Mouse (Mus musculus) embryonic facial prominence, embryonic 14.5 days (tissue): ENCODE results near the gene Elovl5. TPM values are rescaled to one million over a fixed set of nuclear protein-coding genes. Genes with fewer than 3 reads are reported as not detected.

Source experiments
- ATAC-seq: fragments of 200-750 bp; cut with Nextera tagmentation; 2 replicates; pipeline ENCODE4 v1.8.0; 2017; ENCODE audit warnings: low read depth, moderate number of reproducible peaks, moderate TSS enrichment
- DNase-seq: peaks from one replicate; pipeline ENCODE4 v3.0.0-alpha.2; 2015; ENCODE audit warnings: low spot score
- H3K27ac ChIP-seq: fragments of 300-500 bp; sonication (generic); replicated peaks from 2 replicates; pipeline ENCODE4 v1.5.1; 2014; ENCODE audit warnings: low read depth, mild to moderate bottlenecking, low read length, moderate library complexity
- H3K27me3 ChIP-seq: fragments of 300-500 bp; sonication (generic); replicated peaks from 2 replicates; pipeline ENCODE4 v1.6.1; 2014; ENCODE audit warnings: low read length; ENCODE audit not compliant: control insufficient read depth, insufficient read depth
- H3K36me3 ChIP-seq: fragments of 300-500 bp; sonication (generic); 2 replicates; pipeline ENCODE4 v1.6.1; 2014; ENCODE audit warnings: low read length, mixed read lengths; ENCODE audit not compliant: control insufficient read depth, insufficient read depth
- H3K4me1 ChIP-seq: fragments of 300-500 bp; sonication (generic); 2 replicates; pipeline ENCODE4 v1.6.1; 2014; ENCODE audit warnings: antibody characterized with exemption, low read length; ENCODE audit not compliant: control insufficient read depth, insufficient read depth
- H3K4me2 ChIP-seq: fragments of 300-500 bp; sonication (generic); 2 replicates; pipeline ENCODE4 v1.6.1; 2014; ENCODE audit warnings: low read depth, mild to moderate bottlenecking, low read length, moderate library complexity, mixed read lengths
- H3K4me3 ChIP-seq: fragments of 300-500 bp; sonication (generic); 2 replicates; pipeline ENCODE4 v1.5.1; 2014; ENCODE audit warnings: low read depth, mild to moderate bottlenecking, low read length
- H3K9ac ChIP-seq: fragments of 300-500 bp; sonication (generic); 2 replicates; pipeline ENCODE4 v1.6.1; 2014; ENCODE audit warnings: low read depth, mild to moderate bottlenecking, low read length, moderate library complexity, mixed read lengths
- H3K9me3 ChIP-seq: fragments of 300-500 bp; sonication (generic); 2 replicates; pipeline ENCODE4 v1.6.1; 2016; ENCODE audit warnings: low read length; ENCODE audit not compliant: control insufficient read depth
- whole genome bisulfite sequencing: fragments of 180-500 bp; shearing (Covaris S2); extraction: QIAGEN DNeasy Blood & Tissue Kit; methylation state at CpG from one replicate; pipeline ENCODE4 v1.1.7; 2014; 5-methylcytosine and 5-hydroxymethylcytosine counted together
- polyA plus RNA-seq: library from polyadenylated mRNA; unstranded; fragments of >200 nt; fragmentation: Nextera tagmentation; extraction: Ambion mirVana; gene quantifications from 2 replicates; pipeline ENCODE4 v1.2.1, GENCODE M21; 2014

The Elovl5 gene
- polyA plus RNA-seq, 1 experiment from 2014 or later, result 74.2 TPM

DNA sequence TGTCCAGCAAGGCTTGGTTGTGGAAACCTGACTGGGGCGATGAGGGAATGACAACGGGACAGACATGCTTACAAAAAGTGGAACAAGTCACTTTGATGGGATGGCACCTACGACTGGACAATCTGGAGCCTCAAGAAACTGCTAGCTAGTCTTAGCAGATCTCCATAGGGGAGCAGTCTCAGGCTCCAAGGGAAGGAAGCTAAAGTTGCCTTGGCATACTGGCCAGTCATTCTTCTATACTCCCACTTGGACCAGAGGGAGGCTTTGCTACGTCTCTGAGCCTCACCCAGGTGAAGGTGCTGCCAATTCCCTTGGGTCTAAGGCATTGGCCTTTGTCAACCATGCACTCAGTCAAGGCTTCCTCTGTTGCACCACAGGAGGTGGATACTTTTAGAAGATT, 2.5 kb upstream of the Elovl5 start:
- no peak overlapping the region for H3K4me2 ChIP-seq
- ATAC-seq (no peak), DNase-seq (no peak)
- peaks cover 18% of the 10 kb centered on the region for H3K4me1 ChIP-seq
- no peaks in the 10 kb centered on the region for H3K9me3 ChIP-seq
- no peaks in the 10 kb centered on the region for H3K36me3 ChIP-seq
- no peak overlapping the region for H3K27ac ChIP-seq
- 72% methylated on average over 4 of the region's 4 CpGs for WGBS
- H3K9ac ChIP-seq, result no peak overlapping the region
- no peak overlapping the region for H3K4me3 ChIP-seq
- no peaks in the 10 kb centered on the region for H3K27me3 ChIP-seq

DNA sequence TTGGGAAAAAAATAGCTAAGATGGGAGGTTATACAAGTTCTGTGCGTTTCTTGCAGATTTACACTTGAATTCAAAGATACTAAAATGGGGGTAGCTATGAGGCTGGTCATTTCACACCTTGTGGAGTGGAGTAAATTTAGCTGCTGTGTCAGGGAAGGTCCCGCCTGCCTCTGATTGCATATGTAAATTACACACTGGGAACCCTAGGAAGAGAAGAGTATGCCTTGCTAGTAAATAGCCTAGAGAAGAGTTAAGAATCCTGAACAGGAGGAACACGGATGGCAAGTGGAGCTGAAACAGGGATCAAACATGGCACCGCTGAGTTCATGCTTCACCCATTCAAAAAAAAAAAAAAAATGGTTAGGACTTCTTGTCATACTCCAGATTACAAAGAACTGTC, 1.4 kb upstream of the Elovl5 start:
- Histone ChIP-seq H3K36me3 (no peaks in the 10 kb centered on the region), H3K4me1 (peaks cover 12% of the 10 kb centered on the region; the same call in 1 of the 2 replicates), H3K4me2 (no peak overlapping the region), H3K4me3 (no peak overlapping the region), H3K27me3 (no peaks in the 10 kb centered on the region), H3K9me3 (no peaks in the 10 kb centered on the region), H3K9ac (no peak overlapping the region), H3K27ac (no peak overlapping the region)
- no peak for ATAC-seq
- DNase-seq, result no peak
- 52% methylated on average over 4 of the region's 4 CpGs for WGBS

DNA sequence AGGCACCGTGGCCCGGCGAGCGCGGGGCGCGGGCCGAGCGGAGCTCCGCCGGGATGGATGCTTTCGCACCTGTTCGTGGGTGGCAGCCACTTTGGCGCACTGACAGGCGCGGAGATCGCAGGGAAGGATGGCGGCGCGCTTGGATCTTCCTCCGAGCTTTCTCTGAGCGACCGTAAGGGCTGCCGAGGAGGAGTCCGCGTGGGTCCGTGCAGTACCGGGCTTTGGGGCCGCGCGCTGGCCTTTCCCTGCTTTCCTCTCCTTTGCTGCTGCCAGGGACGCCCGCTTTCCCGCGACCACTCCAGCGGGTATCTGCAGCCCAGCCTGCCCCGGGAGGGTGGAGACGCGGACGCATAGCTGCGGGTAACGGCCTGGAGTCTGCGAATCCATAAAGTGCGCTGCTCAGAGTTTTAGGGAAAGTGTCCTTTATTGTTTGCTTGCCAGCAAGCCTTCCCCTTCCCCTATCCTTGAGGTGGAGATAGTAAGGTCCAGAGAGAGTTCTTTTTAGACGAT, 513 bp downstream of the Elovl5 start:
- Histone ChIP-seq H3K4me1 (peaks cover 12% of the 10 kb centered on the region; the same call in 1 of the 2 replicates), H3K9ac (peak overlapping the region; percentile 85), H3K36me3 (no peaks in the 10 kb centered on the region), H3K27ac (peak overlapping the region; percentile 86), H3K4me3 (peak overlapping the region; percentile 88), H3K4me2 (peak overlapping the region; percentile 76), H3K9me3 (no peaks in the 10 kb centered on the region), H3K27me3 (no peaks in the 10 kb centered on the region)
- DNase-seq (no peak), ATAC-seq (peak; percentile 54; the same call in 1 of the 2 replicates)
- WGBS, result 0% methylated on average over 20 of the region's 45 CpGs

DNA sequence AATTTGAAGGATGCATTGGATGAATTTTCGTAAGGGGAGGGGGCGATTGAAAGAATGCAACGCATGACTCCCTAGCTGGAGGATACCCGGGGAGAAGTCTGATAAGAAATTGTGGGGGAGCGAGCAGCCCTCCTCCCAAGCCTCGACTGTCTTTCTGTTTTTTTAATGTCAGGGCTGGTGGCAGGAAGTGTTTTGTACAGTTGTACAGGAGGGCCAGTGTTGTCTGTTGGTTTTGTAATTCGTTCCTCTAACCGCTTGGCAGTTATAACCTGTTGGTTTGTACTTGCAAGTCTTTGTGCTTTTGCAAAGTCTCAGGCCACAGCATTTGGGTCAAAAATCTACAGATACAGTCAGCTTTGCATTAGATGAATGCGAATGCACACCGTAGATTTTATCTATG, 1.0 kb downstream of the Elovl5 start:
- 25% methylated on average over 10 of the region's 10 CpGs for WGBS
- no peak for DNase-seq
- H3K36me3 ChIP-seq, result no peaks in the 10 kb centered on the region
- peak overlapping the region; percentile 76 for H3K4me2 ChIP-seq
- H3K27ac ChIP-seq, result peak overlapping the region; percentile 86; the same call in 1 of the 2 replicates
- H3K9me3 ChIP-seq, result no peaks in the 10 kb centered on the region
- peak overlapping the region; percentile 85 for H3K9ac ChIP-seq
- H3K4me3 ChIP-seq, result peak overlapping the region; percentile 88
- peaks cover 12% of the 10 kb centered on the region; the same call in 1 of the 2 replicates for H3K4me1 ChIP-seq
- no peak for ATAC-seq
- no peaks in the 10 kb centered on the region for H3K27me3 ChIP-seq

DNA sequence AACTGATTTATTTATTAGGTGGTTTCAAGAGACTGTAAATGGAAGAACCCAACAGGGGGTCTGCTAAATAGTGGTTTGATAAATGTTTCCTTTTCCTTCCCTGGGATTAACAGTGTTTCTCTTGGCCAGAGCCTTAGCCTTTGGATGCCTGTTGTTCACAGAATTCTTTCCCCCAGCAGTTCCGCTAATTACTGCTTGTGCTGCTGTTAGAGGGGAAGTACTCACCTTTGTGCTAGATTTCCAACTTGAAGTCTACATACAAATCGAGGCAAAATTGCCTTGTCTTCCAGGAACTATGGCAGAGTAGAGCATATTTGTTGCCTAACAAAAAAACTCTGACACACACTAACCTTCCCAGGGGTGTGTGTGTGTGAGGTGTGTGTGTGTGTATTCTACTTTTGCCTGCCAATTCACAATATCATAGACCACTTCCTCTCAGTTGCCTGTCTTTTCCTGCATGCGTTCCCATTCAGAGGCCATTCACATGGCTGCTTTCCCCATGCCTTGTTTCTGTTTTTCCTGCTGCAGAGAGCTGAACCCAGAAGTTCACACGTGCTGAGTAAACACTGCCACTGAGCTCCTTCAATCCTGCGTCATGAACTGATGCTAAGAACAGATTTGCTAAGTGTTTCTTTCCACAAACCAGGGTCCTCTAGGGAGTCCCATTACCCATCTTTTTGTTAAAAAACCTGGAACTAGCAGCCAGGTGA, 2.0 kb downstream of the Elovl5 start:
- ATAC-seq (no peak), DNase-seq (no peak)
- 69% methylated on average over 5 of the region's 5 CpGs for WGBS
- Histone ChIP-seq H3K4me1 (peaks cover 12% of the 10 kb centered on the region; the same call in 1 of the 2 replicates), H3K4me2 (peak overlapping the region; percentile 76), H3K4me3 (no peak overlapping the region), H3K36me3 (no peaks in the 10 kb centered on the region), H3K9ac (no peak overlapping the region), H3K27me3 (no peaks in the 10 kb centered on the region), H3K27ac (no peak overlapping the region), H3K9me3 (no peaks in the 10 kb centered on the region)

DNA sequence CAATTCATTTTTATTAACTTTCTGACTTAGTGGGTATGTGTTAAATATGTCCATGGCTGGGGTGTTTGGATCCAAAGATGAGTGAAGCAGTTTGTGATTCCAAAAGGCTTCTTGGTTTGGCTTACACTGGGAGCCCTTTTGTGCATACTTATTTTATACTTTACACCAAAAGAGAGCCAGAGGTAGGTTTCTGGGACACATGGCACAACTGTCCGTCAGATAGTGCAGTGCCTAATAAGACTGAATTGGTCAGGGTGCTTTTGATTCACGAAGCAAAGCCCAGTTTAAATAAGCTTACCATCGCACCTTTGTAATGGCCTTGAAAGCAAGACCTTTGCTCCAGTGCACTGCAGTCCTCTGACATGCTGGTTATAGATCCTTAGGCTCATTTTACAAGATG, 3.3 kb downstream of the Elovl5 start:
- 78% methylated on average over 3 of the region's 3 CpGs for WGBS
- no peaks in the 10 kb centered on the region for H3K9me3 ChIP-seq
- no peak for DNase-seq
- no peaks in the 10 kb centered on the region for H3K27me3 ChIP-seq
- H3K9ac ChIP-seq, result no peak overlapping the region
- no peaks in the 10 kb centered on the region for H3K36me3 ChIP-seq
- peaks cover 23% of the 10 kb centered on the region; the same call in 1 of the 2 replicates for H3K4me1 ChIP-seq
- ATAC-seq, result no peak
- no peak overlapping the region for H3K27ac ChIP-seq
- no peak overlapping the region for H3K4me2 ChIP-seq
- H3K4me3 ChIP-seq, result no peak overlapping the region

DNA sequence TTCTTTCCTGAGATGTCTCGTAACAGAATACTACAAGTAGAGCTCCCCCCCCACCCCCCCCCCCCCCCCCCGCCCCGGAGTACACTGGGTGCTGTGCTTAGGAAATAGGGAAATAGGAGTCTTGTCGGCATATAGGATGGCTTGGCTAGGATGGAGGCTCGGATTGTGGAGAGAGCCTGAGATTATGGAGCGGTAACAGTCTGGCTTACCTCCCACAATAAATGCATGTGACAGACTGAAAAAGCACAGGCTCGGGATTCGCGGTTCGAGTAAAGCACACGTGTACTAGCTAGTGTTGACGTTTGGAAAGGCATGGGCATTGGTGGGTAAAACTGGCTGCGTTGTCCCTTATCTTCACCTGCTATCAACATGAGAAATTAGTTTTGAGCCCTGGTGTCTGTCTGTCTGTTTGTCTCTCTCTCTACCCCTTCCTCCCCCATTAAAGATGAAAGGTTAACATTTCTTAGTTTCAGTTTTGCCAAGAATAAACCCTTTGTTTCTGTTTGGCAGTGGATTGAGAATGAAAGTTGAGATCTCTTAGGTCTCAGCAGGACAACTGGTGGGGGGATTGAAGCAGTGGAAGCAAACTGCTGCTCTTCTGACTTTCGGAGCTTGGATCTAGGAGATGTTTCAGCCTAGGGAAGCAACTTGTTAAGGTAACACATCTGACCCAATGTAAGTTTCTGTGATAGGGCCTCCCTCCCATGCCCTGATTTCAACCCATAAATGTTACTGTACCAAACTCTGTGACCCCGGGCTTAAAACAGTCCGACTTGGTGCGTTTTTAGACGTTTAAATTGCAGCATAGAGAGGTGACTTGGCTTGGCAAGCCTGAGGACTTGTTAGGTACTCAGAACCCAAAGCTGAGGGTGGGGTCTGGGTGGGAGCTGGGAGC, 4.4 kb downstream of the Elovl5 start:
- ATAC-seq (no peak), DNase-seq (no peak)
- Histone ChIP-seq H3K4me1 (peaks cover 23% of the 10 kb centered on the region; the same call in 1 of the 2 replicates), H3K4me3 (no peak overlapping the region), H3K27me3 (no peaks in the 10 kb centered on the region), H3K4me2 (no peak overlapping the region), H3K36me3 (no peaks in the 10 kb centered on the region), H3K27ac (no peak overlapping the region), H3K9ac (no peak overlapping the region), H3K9me3 (no peaks in the 10 kb centered on the region)
- WGBS, result 64% methylated on average over 16 of the region's 18 CpGs

DNA sequence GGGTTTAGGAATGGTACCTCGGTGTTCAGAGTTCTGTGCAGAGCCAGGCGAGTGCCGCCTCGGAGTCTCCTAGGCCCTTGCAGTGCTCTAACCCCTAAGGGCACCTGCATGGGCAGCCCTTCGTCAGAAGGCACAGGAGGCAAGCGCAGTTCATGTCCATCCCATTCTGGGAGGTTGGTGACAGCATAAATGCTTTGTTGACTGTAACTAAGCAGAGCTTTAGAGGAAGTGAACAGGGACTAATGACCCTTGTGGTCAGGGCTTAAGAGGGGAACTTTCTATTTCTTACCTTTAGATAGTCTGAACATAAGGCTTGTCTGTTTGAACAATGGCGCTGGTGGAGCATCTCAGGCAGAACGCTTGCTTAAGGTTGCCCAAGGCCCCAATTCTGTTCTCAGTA, 6.6 kb downstream of the Elovl5 start:
- Histone ChIP-seq H3K27ac (no peak overlapping the region), H3K9ac (no peak overlapping the region), H3K4me2 (no peak overlapping the region), H3K4me3 (no peak overlapping the region), H3K36me3 (no peaks in the 10 kb centered on the region), H3K9me3 (no peaks in the 10 kb centered on the region), H3K4me1 (peaks cover 24% of the 10 kb centered on the region), H3K27me3 (no peaks in the 10 kb centered on the region)
- DNase-seq, result no peak
- no peak for ATAC-seq
- 78% methylated on average over 8 of the region's 8 CpGs for WGBS
